Mouse (Mus musculus) left cerebral cortex, adult 18-20 months (tissue): ENCODE data around the gene Vmn1r168. TPM values are rescaled to one million over a fixed set of nuclear protein-coding genes. Genes with fewer than 3 reads are reported as not detected.
"Not testable (repeated sequence)": the region's sequence is repeated elsewhere in the genome, so short reads cannot be mapped to it uniquely, and the experiment has no call there.

Source experiments
- DNase-seq, 2 experiments: peaks; one replicate each; pipeline ENCODE4 v3.0.0; 2021 to 2022; ENCODE audit warnings: low spot score in 2 of 2, mixed read lengths in 1 of 2
- long read RNA-seq, 2 experiments: library from polyadenylated mRNA; stranded (forward); transcript quantifications; one replicate each; pipeline ENCODE4 v2.0.0; 2021
- total RNA-seq, 2 experiments: library from RNA; stranded (reverse); gene quantifications; 2 replicates each; pipeline ENCODE4 v1.2.3; 2021

Vmn1r168 gene
- not detected for total RNA-seq
- long read RNA-seq, experiment 1, result 0 reads
- long read RNA-seq, experiment 2, result 0 reads

- DNase-seq, result not testable (repeated sequence)
Observed at GRCm38 (mm10) chr7:23539432-23539831, at the start of gene Vmn1r168. Gene Vmn1r168 (plus strand): TSS chr7:23539732.

GRCm38 (mm10) chr7:23507106-23507505 is 32.4 kb upstream of the Vmn1r168 start, which contains the start of gene Vmn1r167:
Gene Vmn1r167 (minus strand): TSS chr7:23507206.
- not testable (repeated sequence) for DNase-seq

- not testable (repeated sequence) for DNase-seq
Observed at GRCm38 (mm10) chr7:23575226-23575625, 35.7 kb downstream of the Vmn1r168 start, which contains the start of gene Vmn1r169. Gene Vmn1r169 (plus strand): TSS chr7:23575526.

Other genes starting within 250 kb of the Vmn1r168 start
- not detected for gene Nlrp4e, start 238.5 kb upstream of the Vmn1r168 start, total RNA-seq
- gene Nlrp5, start 153.8 kb upstream of the Vmn1r168 start, total RNA-seq, result under 1 TPM; 0.14 to 0.47 TPM
- not detected for gene Vmn1r167, start 32.5 kb upstream of the Vmn1r168 start, total RNA-seq
- not detected for gene Vmn1r169, start 35.8 kb downstream of the Vmn1r168 start, total RNA-seq
- not detected for gene Vmn1r170, start 66.4 kb downstream of the Vmn1r168 start, total RNA-seq
- not detected for gene Vmn1r171, start 91.0 kb downstream of the Vmn1r168 start, total RNA-seq
- not detected for gene Vmn1r172, start 118.6 kb downstream of the Vmn1r168 start, total RNA-seq
- not detected for gene Vmn1r173, start 161.0 kb downstream of the Vmn1r168 start, total RNA-seq
- gene Vmn1r174, start 212.5 kb downstream of the Vmn1r168 start, total RNA-seq, result not detected